ENCODE assay signal across 18 mouse cellular contexts in genomic region chr9:35324571-35324970, GRCm38 (mm10). TPM values are rescaled to one million over a fixed set of nuclear protein-coding genes. Genes with fewer than 3 reads are reported as not detected.
DNase-seq lines count a peak whose midpoint lies in the region; ATAC-seq and TF ChIP-seq lines count a peak whose summit lies in the region.
"Had no signal": no experiment of that assay in that cellular context is flagged by ENCODE, and none has a peak within 500 bp of the region (broad histone marks: within the 10 kb centered on the region; RNA-seq: fewer than 3 reads in every experiment).

No protein-coding gene starts in this region.

- ATAC-seq in kidney, postnatal 0 days (replicated peaks; ENCODE audit: low FRiP score, low read depth) = no peak
- 0 out of 2 replicates have a peak, but pooled peaks have one; percentile 12 for ATAC-seq in intestine, embryonic 16.5 days
- no peak for ATAC-seq in liver, embryonic 11.5 days (replicated peaks; ENCODE audit: low FRiP score)
- no peak for ATAC-seq in forebrain, embryonic 11.5 days (replicated peaks; ENCODE audit: low FRiP score)
- ATAC-seq: CD4-positive, CD25-positive, alpha-beta regulatory T cell, adult 4 months; forebrain, embryonic 14.5 days; midbrain, embryonic 13.5 days had no signal

- TF ChIP-seq POLR2A in myocyte (IDR thresholded peaks at IDR 0.05; ENCODE audit: insufficient read length, low read depth) = no peak

- DNase-seq in kidney, postnatal 0 days (ENCODE audit: low spot score) = peak; percentile 68
- no peak for DNase-seq in kidney, adult 8-10 months
- DNase-seq in NIH3T3 (ENCODE audit: low read depth) = peak; percentile 79
- DNase-seq in liver, embryonic 11.5 days (ENCODE audit: low spot score) = no peak
- no peak for DNase-seq in forebrain, embryonic 11.5 days (ENCODE audit: low spot score)
- DNase-seq: cerebellum, adult 8-10 months; gastrocnemius, postnatal 25 days; thymus, adult 18-20 months had no signal

- H3K9ac ChIP-seq in kidney, postnatal 0 days (ENCODE audit: low read depth, low read length) = no peak overlapping the region
- no peak overlapping the region for H3K9ac ChIP-seq in intestine, embryonic 16.5 days (ENCODE audit: low read depth, low read length)
- no peak overlapping the region for H3K9ac ChIP-seq in liver, embryonic 11.5 days (ENCODE audit: low read depth, low read length)
- H3K9ac ChIP-seq in forebrain, embryonic 11.5 days (ENCODE audit: low read length) = no peak overlapping the region
- H3K9ac ChIP-seq: embryonic facial prominence, embryonic 12.5 days; heart, embryonic 13.5 days; lung, embryonic 15.5 days; midbrain, embryonic 13.5 days; neural tube, embryonic 12.5 days had no signal

- WGBS in kidney, postnatal 0 days = 25% methylated on average over 2 of the region's 2 CpGs
- 49% methylated on average over 2 of the region's 2 CpGs for WGBS in intestine, embryonic 16.5 days
- 56% methylated on average over 2 of the region's 2 CpGs for WGBS in liver, embryonic 11.5 days
- WGBS in forebrain, embryonic 11.5 days = 42% methylated on average over 2 of the region's 2 CpGs

- H3K9me3 ChIP-seq in kidney, postnatal 0 days (replicated peaks; ENCODE audit: low read length) = no peaks in the 10 kb centered on the region
- no peaks in the 10 kb centered on the region for H3K9me3 ChIP-seq in intestine, embryonic 16.5 days (ENCODE audit: control insufficient read depth, low read length)
- H3K9me3 ChIP-seq in liver, embryonic 11.5 days (ENCODE audit: control insufficient read depth, low read length) = no peaks in the 10 kb centered on the region
- H3K9me3 ChIP-seq in forebrain, embryonic 11.5 days (ENCODE audit: control insufficient read depth, low read length) = no peaks in the 10 kb centered on the region
- H3K9me3 ChIP-seq: embryonic facial prominence, embryonic 12.5 days; heart, embryonic 13.5 days; hindbrain, embryonic 10.5 days; lung, embryonic 15.5 days; midbrain, embryonic 13.5 days; neural tube, embryonic 12.5 days had no signal

- no peak for TF ChIP-seq CTCF in kidney, postnatal 0 days (IDR thresholded peaks at IDR 0.05; ENCODE audit: low read depth)

- no peak overlapping the region for H3ac ChIP-seq in myocyte (ENCODE audit: control insufficient read depth, insufficient read length)

- H3K4me2 ChIP-seq in kidney, postnatal 0 days (ENCODE audit: low read length) = no peak overlapping the region
- no peak overlapping the region for H3K4me2 ChIP-seq in intestine, embryonic 16.5 days (ENCODE audit: low read depth, low read length)
- peak overlapping the region; percentile 30 for H3K4me2 ChIP-seq in myocyte (ENCODE audit: low read depth)
- H3K4me2 ChIP-seq in liver, embryonic 11.5 days = no peak overlapping the region
- H3K4me2 ChIP-seq in forebrain, embryonic 11.5 days (ENCODE audit: low read depth, low read length, severe bottlenecking) = no peak overlapping the region
- H3K4me2 ChIP-seq: embryonic facial prominence, embryonic 12.5 days; heart, embryonic 13.5 days; lung, embryonic 15.5 days; midbrain, embryonic 13.5 days; neural tube, embryonic 12.5 days had no signal

- no peaks in the 10 kb centered on the region; the same call in 1 of the 2 replicates for H3K4me1 ChIP-seq in kidney, postnatal 0 days (replicated peaks; ENCODE audit: insufficient read depth, low read length)
- peaks cover 13% of the 10 kb centered on the region for H3K4me1 ChIP-seq in intestine, embryonic 16.5 days (ENCODE audit: control insufficient read depth, insufficient read depth, low read length)
- no peaks in the 10 kb centered on the region for H3K4me1 ChIP-seq in liver, embryonic 11.5 days (replicated peaks; ENCODE audit: control insufficient read depth, insufficient read depth, low read length)
- H3K4me1 ChIP-seq in forebrain, embryonic 11.5 days (replicated peaks; ENCODE audit: control insufficient read depth, insufficient read depth, low read length) = peaks cover 5% of the 10 kb centered on the region; the same call in 1 of the 2 replicates

- H3K36me3 ChIP-seq in kidney, postnatal 0 days (ENCODE audit: insufficient read depth, low read length) = no peaks in the 10 kb centered on the region
- H3K36me3 ChIP-seq in intestine, embryonic 16.5 days (ENCODE audit: control insufficient read depth, insufficient read depth, low read length) = no peaks in the 10 kb centered on the region
- no peaks in the 10 kb centered on the region for H3K36me3 ChIP-seq in myocyte (ENCODE audit: control insufficient read depth, insufficient read depth)
- H3K36me3 ChIP-seq in liver, embryonic 11.5 days (ENCODE audit: control insufficient read depth, insufficient read depth, low read length) = no peaks in the 10 kb centered on the region
- no peaks in the 10 kb centered on the region for H3K36me3 ChIP-seq in forebrain, embryonic 11.5 days (ENCODE audit: control insufficient read depth, insufficient read depth, low read length)
- H3K36me3 ChIP-seq: embryonic facial prominence, embryonic 12.5 days; heart, embryonic 13.5 days; hindbrain, embryonic 10.5 days; lung, embryonic 15.5 days; midbrain, embryonic 13.5 days; neural tube, embryonic 12.5 days had no signal

- H3K27ac ChIP-seq in kidney, postnatal 0 days = no peak overlapping the region
- no peak overlapping the region for H3K27ac ChIP-seq in intestine, embryonic 16.5 days (ENCODE audit: low read length)
- no peak overlapping the region for H3K27ac ChIP-seq in liver, embryonic 11.5 days (ENCODE audit: low read depth, low read length)
- no peak overlapping the region for H3K27ac ChIP-seq in forebrain, embryonic 11.5 days (ENCODE audit: low read depth, low read length)
- H3K27ac ChIP-seq: heart, embryonic 13.5 days; lung, embryonic 15.5 days; midbrain, embryonic 13.5 days; neural tube, embryonic 12.5 days had no signal

- H3K79me2 ChIP-seq in myocyte (ENCODE audit: control insufficient read depth, insufficient read depth) = no peaks in the 10 kb centered on the region

- H3K4me3 ChIP-seq in kidney, postnatal 0 days (replicated peaks; ENCODE audit: low read depth, low read length) = no peak overlapping the region
- H3K4me3 ChIP-seq in intestine, embryonic 16.5 days (ENCODE audit: low read length) = no peak overlapping the region
- H3K4me3 ChIP-seq in myocyte = no peak overlapping the region
- H3K4me3 ChIP-seq in liver, embryonic 11.5 days (ENCODE audit: low read depth, low read length) = no peak overlapping the region
- no peak overlapping the region for H3K4me3 ChIP-seq in forebrain, embryonic 11.5 days (ENCODE audit: low read depth, low read length)
- H3K4me3 ChIP-seq: embryonic facial prominence, embryonic 12.5 days; heart, embryonic 13.5 days; hindbrain, embryonic 10.5 days; lung, embryonic 15.5 days; midbrain, embryonic 13.5 days; neural tube, embryonic 12.5 days had no signal

- H3K27me3 ChIP-seq in kidney, postnatal 0 days (ENCODE audit: insufficient read depth, low read length) = no peaks in the 10 kb centered on the region
- no peaks in the 10 kb centered on the region; the same call in 1 of the 2 replicates for H3K27me3 ChIP-seq in intestine, embryonic 16.5 days (replicated peaks; ENCODE audit: control insufficient read depth, insufficient read depth, low read length)
- H3K27me3 ChIP-seq in myocyte (ENCODE audit: control insufficient read depth, insufficient read depth, insufficient read length) = no peaks in the 10 kb centered on the region
- no peaks in the 10 kb centered on the region for H3K27me3 ChIP-seq in liver, embryonic 11.5 days (replicated peaks; ENCODE audit: control insufficient read depth, insufficient read depth, low read length)
- H3K27me3 ChIP-seq in forebrain, embryonic 11.5 days (ENCODE audit: control insufficient read depth, insufficient read depth, low read length) = peaks cover 32% of the 10 kb centered on the region
- H3K27me3 ChIP-seq: embryonic facial prominence, embryonic 12.5 days; heart, embryonic 13.5 days had no signal

TF ChIP-seq in myocyte, 11 proteins besides CTCF, POLR2A, EP300 and RAD21:
- no peak for TF ChIP-seq MYOG (IDR thresholded peaks at IDR 0.05; ENCODE audit: control insufficient read depth in 1 of 3, insufficient read depth in 1 of 3, insufficient read length in 2 of 3, low read depth in 2 of 3)
- peak; percentile 87 for TF ChIP-seq CEBPB (IDR thresholded peaks at IDR 0.05; ENCODE audit: insufficient read depth, poor library complexity, severe bottlenecking)
- TF ChIP-seq MYOD1 (IDR thresholded peaks at IDR 0.05; ENCODE audit: control insufficient read depth in 1 of 3, insufficient read length in 2 of 3, low read depth in 2 of 3) = peak in 1 of 3 experiments; percentile 2
TF ChIP-seq in myocyte: peak in this region for 2.

RNA-seq across cellular contexts. Expression of gene Rpusd4, which starts 56.9 kb away (rescaled TPM):
- 26.5 and 29.6 TPM in 2 replicates for polyA plus RNA-seq in kidney, postnatal 0 days (2015; fragmentation: Nextera tagmentation; extraction: Ambion mirVana)
- 30.8 and 36.2 TPM in 2 replicates for polyA plus RNA-seq in intestine, embryonic 16.5 days (2015; fragmentation: Nextera tagmentation; extraction: Ambion mirVana)
- 13.2 TPM for polyA plus RNA-seq in myocyte (2012; fragmentation: generic; extraction: Trizol)
- 34.6 and 36.3 TPM in 2 replicates for polyA plus RNA-seq in liver, embryonic 11.5 days (2014; fragmentation: Nextera tagmentation; extraction: Ambion mirVana)
- 26.7 and 29.3 TPM in 2 replicates for polyA plus RNA-seq in forebrain, embryonic 11.5 days (2014; fragmentation: Nextera tagmentation; extraction: Ambion mirVana)

RNA-seq across cellular contexts. Expression of gene Fam118b, which starts 57.0 kb away (rescaled TPM):
- polyA plus RNA-seq in kidney, postnatal 0 days (2015; fragmentation: Nextera tagmentation; extraction: Ambion mirVana) = 32.2 and 34.2 TPM in 2 replicates
- 58.2 and 58.9 TPM in 2 replicates for polyA plus RNA-seq in intestine, embryonic 16.5 days (2015; fragmentation: Nextera tagmentation; extraction: Ambion mirVana)
- polyA plus RNA-seq in myocyte (2012; fragmentation: generic; extraction: Trizol) = 27.1 TPM
- 30.4 and 31.3 TPM in 2 replicates for polyA plus RNA-seq in liver, embryonic 11.5 days (2014; fragmentation: Nextera tagmentation; extraction: Ambion mirVana)
- 68.9 and 75.4 TPM in 2 replicates for polyA plus RNA-seq in forebrain, embryonic 11.5 days (2014; fragmentation: Nextera tagmentation; extraction: Ambion mirVana)

Comparison
In these comparisons a context has a peak if more than half of its experiments do, and no peak if none do; other contexts are left out.
1. DNase-seq: peak in kidney, postnatal 0 days (single experiment) and NIH3T3 (single experiment); none in kidney, adult 8-10 months (0 of 2), liver, embryonic 11.5 days (single experiment) and forebrain, embryonic 11.5 days (single experiment).